Mouse (Mus musculus) urinary bladder, postnatal 36 days (tissue): Measurements from ENCODE around the gene Mrvi1.

Experiments
- DNase-seq, 2 experiments: peaks; one replicate each; pipeline ENCODE4 v3.0.0; 2022; ENCODE audit warnings: low spot score in 2 of 2, mixed read lengths in 1 of 2

Mrvi1 gene

DNA sequence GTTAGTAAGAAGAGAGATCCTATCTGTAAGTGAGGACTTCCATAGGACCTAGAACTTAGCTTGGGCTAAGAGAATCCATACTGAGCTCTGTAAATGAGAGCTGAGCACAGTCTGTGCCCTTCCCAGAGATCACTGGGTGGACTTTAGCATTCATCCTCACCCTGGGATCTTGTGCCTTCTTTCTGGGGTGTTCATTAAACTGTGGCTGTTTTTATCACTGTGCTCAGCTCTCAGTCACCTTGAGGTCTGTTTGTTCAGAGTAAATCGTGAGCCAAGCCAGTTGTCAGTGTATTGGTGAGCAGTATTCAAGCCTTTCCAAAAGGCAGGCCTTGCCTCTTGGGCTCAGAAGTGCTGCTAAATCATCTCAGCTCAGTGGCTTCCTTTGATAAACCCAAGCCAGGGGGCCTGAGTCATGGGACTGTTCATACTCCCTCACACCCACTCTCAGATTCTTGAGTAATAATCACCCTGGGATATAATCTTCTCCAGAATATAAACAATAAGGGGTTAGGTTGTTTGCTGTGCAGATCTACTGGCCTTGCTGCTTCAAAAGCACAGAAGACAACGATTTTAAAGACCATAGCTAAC is 100.4 kb downstream of the Mrvi1 start:
- DNase-seq, result no peak

DNA sequence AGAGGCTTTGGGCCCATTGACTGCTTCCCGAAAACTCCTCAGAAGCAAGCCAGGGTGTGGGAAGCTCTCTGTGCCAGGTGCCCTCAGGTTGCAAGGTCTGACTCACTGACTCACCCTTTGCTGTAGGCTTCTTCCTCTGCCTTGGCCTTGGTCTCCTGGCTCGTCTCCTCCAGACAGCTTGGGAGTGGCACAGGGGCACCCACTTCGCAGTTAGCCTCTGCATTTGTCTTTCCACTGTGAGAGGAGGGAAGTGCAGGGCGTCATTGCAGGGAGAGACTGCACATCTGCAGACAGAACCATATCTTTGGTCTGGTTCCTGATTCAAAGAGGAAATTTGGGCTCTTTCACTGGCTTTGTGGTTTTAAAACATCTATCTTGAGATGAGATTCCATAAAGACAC is 104.2 kb downstream of the Mrvi1 start:
- no peak for DNase-seq

DNA sequence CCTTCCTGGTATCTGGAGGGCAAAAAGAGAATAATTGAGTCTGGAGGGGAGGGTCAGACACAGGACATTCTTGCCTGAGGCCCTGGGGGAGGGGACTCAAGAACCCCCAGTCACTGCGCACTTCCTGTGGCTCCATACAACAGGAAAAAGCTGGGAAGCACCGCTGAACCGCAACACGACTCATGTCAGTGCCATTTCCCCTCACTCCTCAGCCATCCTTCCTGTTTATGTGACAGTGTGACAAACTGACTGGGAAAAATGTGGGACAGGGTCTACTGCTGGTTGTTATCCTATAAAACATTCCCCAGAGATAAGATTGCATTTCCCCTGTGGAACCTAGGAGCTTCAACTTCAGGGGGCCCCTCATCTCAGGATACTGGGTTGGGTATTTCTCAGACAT is 105.3 kb downstream of the Mrvi1 start:
- DNase-seq, result no peak

DNA sequence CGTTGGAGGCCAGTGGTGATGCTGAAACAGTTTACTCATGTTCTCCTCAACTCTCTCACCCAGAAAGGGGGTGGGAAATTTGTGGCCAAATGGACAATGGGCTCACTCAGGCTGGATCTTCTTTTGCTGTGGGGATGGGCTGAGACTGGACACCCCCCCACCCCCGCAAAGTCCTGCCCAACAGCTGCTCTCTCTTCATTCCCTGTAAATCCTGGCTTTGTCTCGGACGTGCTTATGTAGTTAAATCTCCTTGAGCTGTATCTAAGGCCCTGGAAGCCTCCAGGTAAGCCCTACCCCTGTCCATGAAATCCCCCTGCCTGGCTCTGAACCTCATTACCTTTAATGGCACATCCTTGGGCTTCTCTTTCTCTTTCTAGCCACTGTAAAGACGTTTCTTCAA is 113.5 kb downstream of the Mrvi1 start:
- DNase-seq, result no peak

DNA sequence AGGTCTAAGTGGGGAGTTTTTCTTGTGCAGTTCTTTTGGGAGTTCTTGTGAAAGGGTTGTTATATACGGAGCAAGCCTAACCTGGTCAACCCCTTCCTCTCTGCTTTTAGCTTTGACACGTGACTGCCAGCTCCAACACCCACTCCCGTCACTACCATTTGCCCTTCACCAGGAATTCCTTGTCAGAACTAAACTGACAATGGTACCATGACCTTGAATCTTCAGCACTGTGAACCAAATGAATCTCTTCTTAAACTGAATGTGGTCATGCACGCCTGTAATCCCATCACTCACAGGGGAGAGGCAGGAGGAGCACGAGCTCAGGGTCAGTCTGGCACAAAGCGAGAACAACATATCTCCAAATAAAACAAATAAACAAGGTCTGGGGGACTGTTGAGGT is 115.1 kb downstream of the Mrvi1 start:
- no peak for DNase-seq

DNA sequence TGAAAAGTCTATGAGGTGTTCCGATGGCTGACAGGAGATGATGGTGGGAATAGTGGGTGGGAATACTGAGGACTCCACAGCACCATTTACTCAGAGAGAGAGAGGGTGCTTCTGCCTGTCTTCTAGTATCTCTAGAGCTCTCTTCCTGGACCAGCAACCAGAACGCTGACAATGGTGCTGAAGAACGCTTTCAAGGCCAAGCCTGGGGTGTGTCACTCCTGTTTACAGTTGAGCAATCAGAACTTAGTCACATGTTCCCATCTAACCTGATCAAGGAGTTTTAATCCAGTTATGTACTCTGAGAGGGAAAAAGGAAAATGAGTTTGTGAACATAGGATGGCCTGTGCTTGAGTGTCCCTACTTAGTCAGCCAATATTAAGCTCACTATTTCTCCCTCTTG is 116.2 kb downstream of the Mrvi1 start:
- DNase-seq, result no peak

DNA sequence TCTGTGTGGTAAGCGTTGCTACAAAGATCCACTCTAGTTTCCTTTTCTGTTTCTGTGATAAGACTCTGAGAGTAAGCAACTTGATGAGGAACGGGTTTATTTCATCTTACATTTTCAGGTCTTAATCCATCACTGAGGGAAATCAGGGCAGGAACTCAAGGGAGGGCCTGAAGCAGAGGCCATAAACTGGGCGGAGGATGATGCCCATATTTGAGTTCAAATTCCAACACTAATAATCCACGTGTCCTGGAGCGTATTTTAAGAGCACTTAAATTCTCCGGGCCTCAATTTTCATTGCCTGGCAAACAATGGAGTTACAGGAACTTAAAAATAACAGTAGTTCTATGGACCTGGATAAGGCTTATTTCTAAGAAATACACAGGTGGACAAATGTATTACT is 116.7 kb downstream of the Mrvi1 start:
- DNase-seq, result no peak

DNA sequence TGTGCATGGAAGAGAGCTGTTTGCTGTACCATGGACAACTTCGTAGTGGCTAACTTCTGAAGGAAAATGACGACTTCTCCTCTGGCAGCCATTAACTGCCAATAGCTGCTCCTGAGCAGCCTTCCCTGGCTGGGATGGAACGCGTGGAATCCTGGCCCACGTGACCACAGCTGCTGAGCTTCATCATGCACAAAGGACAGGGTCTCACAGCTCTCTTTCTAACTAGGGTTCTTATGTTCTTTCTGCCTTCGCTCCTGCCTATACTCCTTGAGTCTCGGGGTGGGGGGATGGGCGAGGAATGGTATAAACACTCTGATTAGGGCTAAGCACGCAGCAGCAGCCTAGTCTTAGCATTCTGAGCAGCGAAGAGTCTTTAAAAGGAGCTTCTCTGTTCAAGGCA is 117.2 kb downstream of the Mrvi1 start:
- DNase-seq, result no peak

DNA sequence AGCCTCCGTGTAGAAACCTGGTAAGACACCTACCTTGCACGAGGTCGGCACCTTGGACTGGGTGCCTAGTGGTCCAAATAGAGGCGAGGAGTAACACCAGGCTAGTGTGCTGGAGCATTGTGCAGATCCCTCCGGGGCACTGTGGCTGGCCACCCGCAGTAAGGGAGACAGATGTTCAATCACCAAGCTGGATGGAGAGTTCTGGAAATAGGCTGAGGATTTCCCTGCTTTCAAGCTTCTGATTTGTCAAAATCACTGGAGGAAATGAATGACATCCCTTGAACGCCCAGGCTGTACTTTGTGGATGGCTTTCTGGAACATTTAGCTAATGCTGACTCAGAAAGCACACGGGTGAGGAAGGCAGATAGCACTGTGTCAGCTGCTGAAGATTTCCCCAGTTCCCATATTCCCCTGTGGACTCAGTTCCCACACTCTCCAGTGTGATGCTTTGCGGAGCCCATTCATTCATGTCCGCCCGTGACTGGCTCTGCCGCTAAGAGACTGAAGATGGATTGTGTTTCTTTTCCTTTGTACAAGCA is 119.4 kb downstream of the Mrvi1 start, which contains the start of gene Lyve1:
Gene Lyve1 (minus strand): TSS at position 489 of the 539 bp plus-strand sequence.
- no peak for DNase-seq

DNA sequence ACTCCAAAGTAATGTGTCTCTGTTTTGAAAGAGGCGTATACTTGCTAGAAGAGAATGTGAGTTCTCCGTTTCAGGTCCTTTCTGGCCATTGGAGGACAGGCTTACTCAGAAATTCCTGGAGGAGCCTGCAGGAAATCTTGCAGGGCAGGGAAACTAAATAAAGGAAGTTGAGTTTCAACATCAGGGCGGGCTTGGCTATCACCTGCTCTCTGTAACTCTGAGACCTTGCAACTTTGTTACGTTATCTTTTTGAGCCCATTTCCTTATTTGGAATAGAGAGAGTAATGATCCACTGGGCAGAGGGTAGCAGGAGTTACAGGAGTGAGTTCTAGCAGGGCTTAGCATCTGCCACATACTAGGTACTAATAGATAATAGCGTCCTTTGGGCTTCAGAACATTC is 122.1 kb downstream of the Mrvi1 start:
- DNase-seq, result no peak

DNA sequence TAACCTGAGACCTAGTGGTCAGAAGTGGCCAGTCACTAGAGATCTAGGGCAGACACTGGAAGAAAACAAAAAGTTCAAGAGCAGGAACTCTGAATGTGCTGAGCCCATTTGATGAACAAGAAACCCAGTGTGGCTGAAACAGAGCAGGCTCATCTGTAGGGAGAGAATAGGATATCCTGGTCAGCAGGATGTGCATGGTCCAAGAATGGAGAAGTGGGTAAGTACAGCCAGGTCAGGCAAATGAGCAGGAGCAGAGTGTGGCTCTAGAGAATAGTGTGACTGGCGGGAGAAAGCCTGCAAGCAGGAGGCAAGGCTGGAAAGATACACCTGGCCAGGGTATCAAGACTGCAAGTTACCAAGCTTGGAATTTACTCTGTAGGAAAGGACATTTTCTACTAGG is 126.7 kb downstream of the Mrvi1 start:
- no peak for DNase-seq

DNA sequence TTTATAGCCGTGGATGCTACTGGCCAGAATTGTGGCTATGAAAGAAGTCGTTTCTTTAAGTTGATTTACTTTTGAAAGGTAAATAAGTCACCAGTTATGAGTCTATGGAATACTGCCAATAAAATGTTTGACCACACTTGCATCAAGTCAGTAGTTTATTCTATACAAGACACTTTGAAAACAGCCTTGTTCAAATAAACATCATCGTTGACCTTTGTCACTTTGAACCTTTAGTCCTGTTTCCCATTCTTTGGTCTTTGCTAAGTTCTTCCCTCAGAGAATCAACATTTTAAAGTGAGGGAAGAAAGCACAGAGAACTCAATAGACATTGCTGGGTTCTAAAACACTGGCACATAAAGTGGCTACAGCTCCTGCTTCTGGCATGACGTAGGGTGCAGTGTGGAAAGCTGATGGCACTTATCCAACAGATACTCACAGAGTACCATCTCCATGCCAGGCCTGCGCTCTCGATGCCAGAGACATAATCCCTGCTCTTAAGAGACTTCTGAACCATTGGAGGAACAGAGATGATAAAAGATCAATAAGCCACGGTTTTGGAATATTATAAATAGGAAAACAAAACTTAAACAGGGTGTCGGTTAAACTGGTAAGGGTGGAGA is 127.2 kb downstream of the Mrvi1 start:
- DNase-seq, result no peak

DNA sequence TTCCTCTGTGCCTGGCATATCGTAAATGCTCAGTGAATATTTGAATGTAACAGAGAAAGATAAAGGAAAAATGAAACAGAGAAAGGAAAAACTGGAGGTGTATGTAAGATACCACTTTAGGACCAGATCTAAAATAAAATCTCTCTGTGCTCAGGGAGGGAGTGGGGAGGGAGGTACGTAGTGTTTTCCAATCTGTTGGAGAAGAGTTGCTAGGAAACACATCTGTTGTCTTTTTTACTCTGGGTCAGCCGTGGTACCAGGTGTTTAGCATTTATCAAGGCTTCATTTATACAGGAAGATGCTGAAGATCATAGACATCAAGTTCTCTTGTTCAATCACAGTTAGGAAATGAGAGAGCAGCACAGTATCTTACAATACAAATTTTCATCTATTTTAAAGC is 127.7 kb downstream of the Mrvi1 start:
- DNase-seq, result no peak

DNA sequence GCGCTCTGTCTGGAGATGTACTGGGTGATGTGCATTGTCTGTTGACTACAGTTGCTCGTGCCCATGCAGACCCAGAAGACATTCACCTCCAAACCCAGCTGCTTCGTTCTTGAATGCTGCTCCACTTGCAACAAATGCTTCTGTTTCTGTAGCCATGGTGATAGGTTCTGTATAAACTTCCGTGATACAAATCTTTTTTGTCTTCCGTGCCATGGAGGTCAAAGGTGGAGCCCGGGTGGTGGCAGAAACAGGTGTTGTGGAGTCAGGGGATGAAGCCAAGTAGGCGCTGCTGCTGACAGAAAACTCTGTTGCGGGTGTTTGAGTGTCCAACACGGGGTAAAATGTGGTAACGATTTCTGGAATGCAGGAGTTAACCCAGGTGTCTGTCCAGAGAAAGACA is 128.7 kb downstream of the Mrvi1 start:
- no peak for DNase-seq

DNA sequence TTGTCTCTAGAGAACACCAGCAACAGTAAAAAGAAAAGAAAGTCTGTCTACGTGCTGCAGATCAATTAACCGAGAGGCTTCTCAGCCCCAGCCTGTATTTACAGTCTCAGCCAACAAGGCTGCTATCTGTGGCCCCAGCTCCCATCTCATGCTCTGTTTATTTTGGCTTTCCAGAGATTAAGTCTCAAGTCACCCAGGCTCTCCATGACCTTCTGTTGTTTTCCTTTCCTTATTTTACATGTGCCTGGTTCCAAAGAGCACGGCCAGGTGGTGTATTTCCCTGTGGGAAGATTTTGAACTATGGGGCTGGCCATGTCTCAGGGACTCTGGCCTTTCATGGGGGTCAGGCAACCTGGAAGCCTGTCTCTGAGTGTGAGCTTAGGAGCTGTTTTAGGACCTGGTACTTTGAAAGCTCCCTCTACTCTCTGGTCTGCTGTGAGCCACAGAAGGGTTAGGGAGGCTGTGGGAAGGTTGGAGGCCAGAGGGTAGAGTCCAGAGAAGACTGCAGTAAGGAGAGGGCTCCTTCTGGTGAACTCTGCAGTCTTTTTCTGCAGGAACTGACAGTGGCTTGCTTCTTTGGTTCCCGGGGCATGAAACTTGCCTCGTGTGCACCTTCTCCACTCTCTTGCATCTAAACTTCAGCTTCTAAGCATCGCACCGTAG is 130.6 kb downstream of the Mrvi1 start:
- DNase-seq, result no peak

DNA sequence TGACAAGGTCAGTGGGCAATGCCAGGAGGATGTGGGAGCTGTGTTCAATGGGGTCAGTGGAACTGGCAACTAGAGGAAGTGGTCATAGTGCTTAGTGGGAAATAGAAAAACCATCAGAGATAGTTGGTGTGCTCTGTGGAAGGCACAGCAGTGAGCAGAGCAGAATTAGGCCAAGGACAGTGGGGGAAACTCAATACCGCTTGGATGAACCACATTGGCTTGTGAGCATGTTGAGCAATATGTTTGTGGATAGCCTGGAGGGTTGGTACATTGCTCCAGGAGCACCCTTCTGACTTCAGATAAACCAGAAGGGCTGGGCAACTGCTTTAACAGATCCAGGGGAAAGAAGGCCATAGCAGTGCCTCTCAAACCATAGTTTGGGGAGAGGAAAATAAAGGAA is 133.9 kb downstream of the Mrvi1 start:
- no peak for DNase-seq

DNA sequence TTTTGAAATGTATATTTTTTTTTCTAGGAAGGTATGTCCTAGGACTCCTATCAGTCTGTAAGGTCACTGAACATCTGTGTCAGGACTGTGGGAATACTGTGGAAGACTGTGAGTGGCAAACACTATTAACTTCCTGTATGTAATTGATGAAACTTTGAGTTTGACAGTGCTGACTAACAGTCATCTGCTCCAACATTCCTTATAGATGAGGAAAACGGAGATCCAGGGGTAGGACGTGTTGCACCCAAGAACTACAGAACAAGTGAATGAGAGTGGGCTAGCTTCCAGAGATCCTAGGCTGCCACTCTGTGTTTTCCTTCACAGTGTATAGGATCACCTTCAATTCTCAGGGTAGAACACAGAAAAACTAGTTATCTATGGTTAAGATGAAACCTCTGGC is 134.9 kb downstream of the Mrvi1 start:
- no peak for DNase-seq

DNA sequence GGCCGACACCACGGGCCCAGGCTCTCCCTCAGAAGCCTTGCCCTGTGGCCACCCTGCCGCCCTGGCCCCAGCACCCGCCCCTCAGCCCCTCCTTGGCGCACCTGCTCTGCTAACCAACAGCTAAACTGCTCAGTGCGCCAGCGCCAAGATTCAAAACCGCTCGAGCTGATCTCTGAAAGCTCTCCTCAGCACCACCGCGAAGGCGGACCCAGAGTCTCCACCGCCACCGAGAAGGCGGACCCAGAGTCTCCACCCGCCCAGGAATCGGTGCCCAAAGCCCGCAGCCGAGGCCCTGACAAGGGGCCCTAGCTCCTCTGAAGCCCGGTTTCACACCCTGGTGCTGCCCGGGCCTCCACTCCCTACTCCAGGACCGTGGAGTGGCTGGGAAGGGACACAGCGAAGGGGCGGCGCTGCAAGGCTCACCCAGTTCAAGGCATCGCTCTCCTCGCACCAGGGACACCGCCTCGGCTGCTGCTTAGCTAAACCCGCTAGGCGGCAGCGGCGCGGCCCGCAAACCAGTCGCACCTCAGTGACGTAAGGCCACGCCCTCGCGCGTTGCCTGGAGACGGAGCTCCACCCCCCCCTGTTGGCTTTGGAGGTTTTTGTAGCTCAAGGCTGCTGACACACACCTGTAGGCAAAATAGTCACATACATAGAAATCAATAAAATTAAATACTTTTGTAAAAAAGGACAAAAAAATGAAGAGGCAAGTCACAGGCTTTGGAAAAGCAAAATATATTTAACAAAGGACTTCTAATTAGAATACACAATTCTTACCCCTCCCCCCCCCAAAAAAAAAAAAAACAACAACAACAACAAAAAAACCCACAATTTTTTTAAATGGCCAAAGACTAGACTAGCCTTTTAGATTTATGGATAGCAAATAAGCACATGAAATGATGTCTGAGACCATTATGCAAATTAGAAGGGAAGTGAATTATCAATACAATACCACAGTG is 138.1 kb downstream of the Mrvi1 start, which contains the start of gene Rnf141:
Gene Rnf141 (minus strand): TSS at position 542 of the 959 bp plus-strand sequence.
- peak; percentile 85 to 92 for DNase-seq

DNA sequence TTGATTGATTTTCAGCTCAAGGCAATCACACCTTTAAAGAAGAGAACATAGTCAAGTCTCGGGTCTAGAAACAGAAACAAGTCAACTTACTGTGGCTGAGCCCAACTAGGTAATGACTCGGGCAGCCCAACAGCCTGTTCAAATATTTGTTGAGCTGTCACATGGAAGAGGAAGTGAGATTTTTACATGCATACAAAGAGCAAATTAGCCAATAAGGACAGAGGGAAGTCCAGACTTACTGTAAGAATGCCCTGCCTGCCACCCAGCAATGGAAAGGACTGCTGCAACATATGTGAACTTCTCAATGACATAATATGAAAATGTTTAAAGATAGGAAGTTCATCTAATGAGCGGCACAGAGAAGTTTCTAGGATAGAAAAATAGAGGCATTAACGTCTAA is 141.9 kb downstream of the Mrvi1 start:
- DNase-seq, result no peak

DNA sequence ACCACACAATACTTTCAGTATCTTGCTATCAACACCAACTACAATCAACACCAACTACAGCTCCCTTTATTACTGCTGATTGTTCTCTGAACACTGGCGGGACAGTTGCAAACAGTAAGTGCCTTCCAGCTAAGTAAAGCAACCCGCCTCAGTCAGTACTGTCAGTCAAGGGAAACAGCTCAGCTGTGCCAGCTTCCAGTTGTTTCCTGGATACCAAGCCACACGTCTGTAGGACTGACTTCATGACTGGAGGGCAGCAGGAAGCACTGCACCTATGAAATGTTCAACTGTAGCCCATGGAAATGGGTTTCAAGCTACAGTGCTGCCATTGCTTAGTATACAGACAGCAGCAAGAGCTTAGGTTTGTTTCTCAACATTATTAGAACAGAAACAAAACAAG is 147.7 kb downstream of the Mrvi1 start:
- no peak for DNase-seq

DNA sequence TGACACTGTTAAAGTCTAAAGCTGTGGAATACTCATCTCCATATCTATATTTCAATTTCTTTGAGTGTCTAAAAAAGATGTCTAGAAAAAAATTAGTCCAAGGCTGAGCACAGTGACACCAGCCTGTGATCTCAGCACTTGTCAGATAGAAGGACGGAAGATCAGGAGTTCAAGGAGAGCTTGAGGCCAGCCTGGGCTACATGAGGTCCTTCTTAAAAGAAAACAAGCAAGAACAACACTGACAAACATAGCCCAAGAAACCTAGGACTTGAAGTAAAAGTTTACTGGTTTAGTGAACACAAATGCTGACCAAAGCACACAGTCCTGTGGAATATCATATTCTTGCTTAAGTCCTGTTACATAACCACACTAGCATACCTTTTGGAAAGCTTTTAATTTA is 148.2 kb downstream of the Mrvi1 start:
- no peak for DNase-seq

DNA sequence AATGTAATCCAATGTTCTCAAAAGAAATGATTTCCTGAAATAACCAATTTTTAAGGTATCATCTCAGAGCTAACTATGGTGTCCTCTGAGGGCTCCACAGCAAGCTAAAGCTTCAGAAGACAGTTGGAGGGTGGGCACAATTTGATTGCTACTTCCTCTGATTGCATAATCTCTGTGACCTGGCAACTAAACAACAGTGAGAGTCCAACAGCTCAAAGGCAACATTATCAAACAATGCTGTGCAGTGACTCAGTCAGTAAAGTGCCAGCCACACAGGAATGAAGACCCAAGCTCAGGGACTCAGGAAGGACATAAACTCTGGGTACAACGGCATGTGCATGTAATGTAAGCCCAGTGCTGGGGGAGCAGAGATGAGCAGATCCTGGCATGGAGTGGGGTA is 149.2 kb downstream of the Mrvi1 start:
- DNase-seq, result no peak
